Mouse (Mus musculus) right cerebral cortex, postnatal 25 days (tissue): Measurements from ENCODE around the gene Echdc3.

Experiments
- DNase-seq: peaks from one replicate; pipeline ENCODE4 v3.0.0; 2022

Gene Echdc3

GRCm38 (mm10) chr2:6212724-6213511 lies at the start of gene Echdc3:
Gene Echdc3, minus strand, starts transcription at chr2:6213033.
- DNase-seq: peak; percentile 56

- no peak for DNase-seq
Observed at GRCm38 (mm10) chr2:6261718-6262117, 48.9 kb upstream of the Echdc3 start.

- DNase-seq: no peak
Observed at GRCm38 (mm10) chr2:6261201-6261672, 48.4 kb upstream of the Echdc3 start.

- no peak for DNase-seq
Observed at GRCm38 (mm10) chr2:6260661-6261060, 47.8 kb upstream of the Echdc3 start.

- DNase-seq: no peak
Observed at GRCm38 (mm10) chr2:6259182-6259581, 46.3 kb upstream of the Echdc3 start.

GRCm38 (mm10) chr2:6258026-6258425 lies 45.2 kb upstream of the Echdc3 start:
- no peak for DNase-seq

GRCm38 (mm10) chr2:6257146-6257545 lies 44.3 kb upstream of the Echdc3 start:
- peak; percentile 70 for DNase-seq

- peak; percentile 40 for DNase-seq
Observed at GRCm38 (mm10) chr2:6255989-6256841, 43.4 kb upstream of the Echdc3 start.

- no peak for DNase-seq
Observed at GRCm38 (mm10) chr2:6255402-6255988, 42.7 kb upstream of the Echdc3 start.

- no peak for DNase-seq
Observed at GRCm38 (mm10) chr2:6252491-6252890, 39.7 kb upstream of the Echdc3 start.

GRCm38 (mm10) chr2:6251076-6251496 lies 38.3 kb upstream of the Echdc3 start:
- no peak for DNase-seq

- no peak for DNase-seq
Observed at GRCm38 (mm10) chr2:6241446-6241845, 28.6 kb upstream of the Echdc3 start.

- DNase-seq: no peak
Observed at GRCm38 (mm10) chr2:6240072-6240471, 27.2 kb upstream of the Echdc3 start.

- no peak for DNase-seq
Observed at GRCm38 (mm10) chr2:6239333-6239732, 26.5 kb upstream of the Echdc3 start.

GRCm38 (mm10) chr2:6238679-6239078 lies 25.8 kb upstream of the Echdc3 start:
- no peak for DNase-seq

- no peak for DNase-seq
Observed at GRCm38 (mm10) chr2:6238244-6238643, 25.4 kb upstream of the Echdc3 start.

- DNase-seq: no peak
Observed at GRCm38 (mm10) chr2:6233353-6233752, 20.5 kb upstream of the Echdc3 start.

GRCm38 (mm10) chr2:6232755-6233154 lies 19.9 kb upstream of the Echdc3 start:
- DNase-seq: no peak

GRCm38 (mm10) chr2:6230865-6231264 lies 18.0 kb upstream of the Echdc3 start:
- DNase-seq: no peak

GRCm38 (mm10) chr2:6229597-6230290 lies 16.9 kb upstream of the Echdc3 start:
- DNase-seq: no peak

- no peak for DNase-seq
Observed at GRCm38 (mm10) chr2:6227059-6227445, 14.2 kb upstream of the Echdc3 start.

- no peak for DNase-seq
Observed at GRCm38 (mm10) chr2:6226361-6227058, 13.7 kb upstream of the Echdc3 start.
